15 mouse cellular contexts compared by ENCODE assay signal in the genomic region with DNA sequence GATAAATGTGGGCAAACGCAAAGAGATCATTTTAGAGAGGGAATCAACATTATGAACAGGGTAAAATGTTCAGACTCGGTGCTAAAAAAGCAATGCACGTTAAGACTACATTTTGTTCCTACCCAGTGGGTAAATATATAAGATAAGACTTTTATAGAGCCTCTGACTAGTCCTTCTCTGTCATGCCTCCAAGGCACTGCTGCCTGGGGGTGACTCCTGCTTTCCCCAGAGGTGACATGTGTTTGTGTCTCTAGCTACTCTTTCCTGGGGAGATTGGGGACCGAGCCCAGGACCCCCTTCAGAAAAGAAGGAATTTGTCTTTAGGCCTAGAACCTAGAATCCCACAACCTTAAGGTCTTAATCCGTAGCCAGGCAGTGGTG. TPM values are rescaled to one million over a fixed set of nuclear protein-coding genes. Genes with fewer than 3 reads are reported as not detected.
A peak's percentile ranks its signal among the peaks of the same experiment; 100 is the strongest.
DNase-seq lines count a peak whose midpoint lies in the region; ATAC-seq and TF ChIP-seq lines count a peak whose summit lies in the region.
"Had no signal": no experiment of that assay in that cellular context is flagged by ENCODE, and none has a peak within 500 bp of the region (broad histone marks: within the 10 kb centered on the region; RNA-seq: fewer than 3 reads in every experiment).

No protein-coding gene starts in this region.

- peak overlapping the region; percentile 46 for H3K4me2 ChIP-seq in heart, embryonic 13.5 days
- H3K4me2 ChIP-seq in lung, embryonic 14.5 days, result no peak overlapping the region
- H3K4me2 ChIP-seq in intestine, embryonic 16.5 days (ENCODE audit: low read depth, low read length), result 0 out of 2 replicates have a peak overlapping the region, but pooled peaks have one; percentile 16
- peak overlapping the region; percentile 80 for H3K4me2 ChIP-seq in liver, embryonic 16.5 days (ENCODE audit: low read depth, low read length)
- H3K4me2 ChIP-seq: embryonic facial prominence, embryonic 15.5 days; midbrain, embryonic 12.5 days; stomach, embryonic 15.5 days had no signal

- H3K4me1 ChIP-seq in heart, embryonic 13.5 days, result peaks cover 70% of the 10 kb centered on the region
- H3K4me1 ChIP-seq in lung, embryonic 14.5 days (ENCODE audit: insufficient read depth), result peaks cover 17% of the 10 kb centered on the region
- H3K4me1 ChIP-seq in intestine, embryonic 16.5 days (ENCODE audit: control insufficient read depth, insufficient read depth, low read length), result peaks cover 23% of the 10 kb centered on the region
- H3K4me1 ChIP-seq in liver, embryonic 16.5 days (ENCODE audit: control insufficient read depth, low read depth, low read length), result peaks cover 71% of the 10 kb centered on the region
- H3K4me1 ChIP-seq: embryonic facial prominence, embryonic 15.5 days had no signal

- peaks cover 14% of the 10 kb centered on the region for H3K36me3 ChIP-seq in heart, embryonic 13.5 days
- no peaks in the 10 kb centered on the region for H3K36me3 ChIP-seq in lung, embryonic 14.5 days (ENCODE audit: insufficient read depth)
- H3K36me3 ChIP-seq in intestine, embryonic 16.5 days (ENCODE audit: control insufficient read depth, insufficient read depth, low read length), result no peaks in the 10 kb centered on the region
- peaks cover 32% of the 10 kb centered on the region for H3K36me3 ChIP-seq in liver, embryonic 16.5 days (ENCODE audit: control insufficient read depth, insufficient read depth)
- H3K36me3 ChIP-seq: embryonic facial prominence, embryonic 15.5 days; limb, embryonic 10.5 days; midbrain, embryonic 12.5 days; stomach, embryonic 15.5 days had no signal

- H3K9ac ChIP-seq in heart, embryonic 13.5 days, result peak overlapping the region; percentile 41; the same call in 1 of the 2 replicates
- no peak overlapping the region for H3K9ac ChIP-seq in lung, embryonic 14.5 days
- H3K9ac ChIP-seq in intestine, embryonic 16.5 days (ENCODE audit: low read depth, low read length), result no peak overlapping the region
- peak overlapping the region; percentile 81 for H3K9ac ChIP-seq in liver, embryonic 16.5 days (ENCODE audit: low read depth, low read length)
- H3K9ac ChIP-seq: embryonic facial prominence, embryonic 15.5 days; midbrain, embryonic 12.5 days; stomach, embryonic 15.5 days had no signal

- peak overlapping the region; percentile 85 for H3K27ac ChIP-seq in heart, embryonic 13.5 days (replicated peaks)
- H3K27ac ChIP-seq in lung, embryonic 14.5 days (ENCODE audit: low read depth), result peak overlapping the region; percentile 55; the same call in 1 of the 2 replicates
- H3K27ac ChIP-seq in intestine, embryonic 16.5 days (ENCODE audit: low read length), result peak overlapping the region; percentile 54; the same call in 1 of the 2 replicates
- H3K27ac ChIP-seq in liver, embryonic 16.5 days (ENCODE audit: low read length), result peak overlapping the region; percentile 98
- H3K27ac ChIP-seq in layer of hippocampus, adult 2 months, result no peak overlapping the region
- H3K27ac ChIP-seq: embryonic facial prominence, embryonic 15.5 days; midbrain, embryonic 12.5 days had no signal

- TF ChIP-seq CTCF in lung, embryonic 14.5 days (IDR thresholded peaks at IDR 0.05; ENCODE audit: low read depth), result no peak
- TF ChIP-seq CTCF in layer of hippocampus, adult 2 months (conservative IDR thresholded peaks at IDR 0.05), result no peak

- no peak overlapping the region for H3K4me3 ChIP-seq in heart, embryonic 13.5 days
- H3K4me3 ChIP-seq in lung, embryonic 14.5 days (ENCODE audit: low read depth, low read length), result no peak overlapping the region
- H3K4me3 ChIP-seq in intestine, embryonic 16.5 days (ENCODE audit: low read length), result no peak overlapping the region
- H3K4me3 ChIP-seq in liver, embryonic 16.5 days (ENCODE audit: low read depth, low read length), result peak overlapping the region; percentile 70
- no peak overlapping the region for H3K4me3 ChIP-seq in layer of hippocampus, adult 2 months
- H3K4me3 ChIP-seq: embryonic facial prominence, embryonic 15.5 days; limb, embryonic 10.5 days; midbrain, embryonic 12.5 days; myocyte; stomach, embryonic 15.5 days had no signal

- no peak for ATAC-seq in heart, embryonic 13.5 days (ENCODE audit: extremely low read depth, insufficient number of reproducible peaks, low FRiP score, low TSS enrichment)
- ATAC-seq in lung, embryonic 14.5 days (ENCODE audit: insufficient read depth), result no peak
- peak; percentile 58 for ATAC-seq in intestine, embryonic 16.5 days
- no peak for ATAC-seq in liver, embryonic 16.5 days (ENCODE audit: low read depth)

- no peaks in the 10 kb centered on the region for H3K27me3 ChIP-seq in heart, embryonic 13.5 days (replicated peaks)
- no peaks in the 10 kb centered on the region for H3K27me3 ChIP-seq in lung, embryonic 14.5 days (ENCODE audit: insufficient read depth, low read length)
- no peaks in the 10 kb centered on the region for H3K27me3 ChIP-seq in intestine, embryonic 16.5 days (replicated peaks; ENCODE audit: control insufficient read depth, insufficient read depth, low read length)
- H3K27me3 ChIP-seq in liver, embryonic 16.5 days (ENCODE audit: control insufficient read depth, insufficient read depth, low read depth, low read length), result no peaks in the 10 kb centered on the region
- H3K27me3 ChIP-seq: embryonic facial prominence, embryonic 15.5 days; midbrain, embryonic 12.5 days; stomach, embryonic 15.5 days had no signal

- DNase-seq in heart, postnatal 14 days, result no peak
- no peak for DNase-seq in lung, embryonic 14.5 days
- no peak for DNase-seq in lung, adult 18-20 months
- no peak for DNase-seq in layer of hippocampus, adult 9-10 months (ENCODE audit: low spot score)
- DNase-seq in layer of hippocampus, adult 2 months (ENCODE audit: low spot score in 2 of 2), result no peak
- DNase-seq: adrenal gland, adult 8-10 months; kidney, adult 18-20 months had no signal

- 60% methylated on average over 5 of the region's 5 CpGs for WGBS in heart, embryonic 13.5 days
- 63% methylated on average over 5 of the region's 5 CpGs for WGBS in lung, embryonic 14.5 days
- WGBS in intestine, embryonic 16.5 days, result 66% methylated on average over 5 of the region's 5 CpGs
- WGBS in liver, embryonic 16.5 days (ENCODE audit: insufficient replicate concordance), result 22% methylated on average over 5 of the region's 5 CpGs

- intact Hi-C loops in heart, postnatal 14 days (cut with DNase I), result no loop called here

- H3K9me3 ChIP-seq in heart, embryonic 13.5 days, result no peaks in the 10 kb centered on the region
- no peaks in the 10 kb centered on the region for H3K9me3 ChIP-seq in lung, embryonic 14.5 days (ENCODE audit: low read depth, low read length)
- no peaks in the 10 kb centered on the region for H3K9me3 ChIP-seq in intestine, embryonic 16.5 days (ENCODE audit: control insufficient read depth, low read length)
- H3K9me3 ChIP-seq in liver, embryonic 16.5 days (replicated peaks; ENCODE audit: control insufficient read depth, low read length), result no peaks in the 10 kb centered on the region
- H3K9me3 ChIP-seq: embryonic facial prominence, embryonic 15.5 days; limb, embryonic 10.5 days; midbrain, embryonic 12.5 days; stomach, embryonic 15.5 days had no signal

RNA-seq across cellular contexts. Expression of gene Slc41a3, which starts 18.9 kb away (rescaled TPM):
- 12.1 and 14.0 TPM in 2 replicates for polyA plus RNA-seq in heart, embryonic 13.5 days (2015; fragmentation: Nextera tagmentation; extraction: Ambion mirVana)
- total RNA-seq in heart, postnatal 14 days (2021), result 10 to 100 TPM; 45.1 to 46.8 TPM
- 4.7 and 5.4 TPM in 2 replicates for polyA plus RNA-seq in lung, embryonic 14.5 days (2014; fragmentation: Nextera tagmentation; extraction: Ambion mirVana)
- polyA plus RNA-seq in intestine, embryonic 16.5 days (2015; fragmentation: Nextera tagmentation; extraction: Ambion mirVana), result 6.4 and 7.1 TPM in 2 replicates
- polyA plus RNA-seq in liver, embryonic 16.5 days (2015; fragmentation: Nextera tagmentation; extraction: Ambion mirVana), result 46.0 and 49.8 TPM in 2 replicates
- 1 to 10 TPM; 4.0 to 4.1 TPM for total RNA-seq in layer of hippocampus, adult 2 months (2021)

Comparison
In these comparisons a context has a peak if more than half of its experiments do, and no peak if none do; other contexts are left out.
1. H3K9ac ChIP-seq: peak in heart, embryonic 13.5 days (single experiment) and liver, embryonic 16.5 days (single experiment); none in lung, embryonic 14.5 days (single experiment) and intestine, embryonic 16.5 days (single experiment).